Mouse (Mus musculus) retina, postnatal 7 days (tissue): Measurements from ENCODE around the gene Tgfbr2.

ENCODE experiments used
- DNase-seq: peaks from one replicate; pipeline ENCODE4 v3.0.0-alpha.2; 2012; ENCODE audit warnings: low read depth, low spot score

The Tgfbr2 gene

GRCm38 (mm10) chr9:116193889-116194450 lies 18.8 kb upstream of the Tgfbr2 start:
- DNase-seq = no peak

GRCm38 (mm10) chr9:116193535-116193881 lies 18.3 kb upstream of the Tgfbr2 start:
- no peak for DNase-seq

- DNase-seq = no peak
Observed at GRCm38 (mm10) chr9:116192826-116193534, 17.8 kb upstream of the Tgfbr2 start.

GRCm38 (mm10) chr9:116192253-116192652 lies 17.1 kb upstream of the Tgfbr2 start:
- no peak for DNase-seq

- DNase-seq = no peak
Observed at GRCm38 (mm10) chr9:116189831-116190230, 14.7 kb upstream of the Tgfbr2 start.

- DNase-seq = no peak
Observed at GRCm38 (mm10) chr9:116188952-116189666, 13.9 kb upstream of the Tgfbr2 start.

- DNase-seq = no peak
Observed at GRCm38 (mm10) chr9:116187181-116187731, 12.1 kb upstream of the Tgfbr2 start.

- no peak for DNase-seq
Observed at GRCm38 (mm10) chr9:116184903-116185302, 9.7 kb upstream of the Tgfbr2 start.

- DNase-seq = no peak
Observed at GRCm38 (mm10) chr9:116183035-116183434, 7.9 kb upstream of the Tgfbr2 start.

GRCm38 (mm10) chr9:116181608-116182007 lies 6.4 kb upstream of the Tgfbr2 start:
- DNase-seq = no peak

- no peak for DNase-seq
Observed at GRCm38 (mm10) chr9:116178151-116178550, 3.0 kb upstream of the Tgfbr2 start.

- DNase-seq = no peak
Observed at GRCm38 (mm10) chr9:116177108-116177507, 1.9 kb upstream of the Tgfbr2 start.

GRCm38 (mm10) chr9:116175488-116176115 lies 442 bp upstream of the Tgfbr2 start:
- DNase-seq = no peak

GRCm38 (mm10) chr9:116173473-116174170 lies 1.5 kb downstream of the Tgfbr2 start:
- DNase-seq = no peak

GRCm38 (mm10) chr9:116173059-116173458 lies 2.1 kb downstream of the Tgfbr2 start:
- DNase-seq = no peak

GRCm38 (mm10) chr9:116169067-116169466 lies 6.1 kb downstream of the Tgfbr2 start:
- no peak for DNase-seq

GRCm38 (mm10) chr9:116167304-116167880 lies 7.8 kb downstream of the Tgfbr2 start:
- DNase-seq = no peak

- DNase-seq = no peak
Observed at GRCm38 (mm10) chr9:116166363-116166762, 8.8 kb downstream of the Tgfbr2 start.

GRCm38 (mm10) chr9:116163883-116164282 lies 11.3 kb downstream of the Tgfbr2 start:
- DNase-seq = no peak

GRCm38 (mm10) chr9:116162866-116163374 lies 12.2 kb downstream of the Tgfbr2 start:
- no peak for DNase-seq

GRCm38 (mm10) chr9:116160860-116161259 lies 14.3 kb downstream of the Tgfbr2 start:
- DNase-seq = no peak
